Mouse (Mus musculus) midbrain, embryonic 10.5 days (tissue): ENCODE measurements around the gene Depdc5. TPM values are rescaled to one million over a fixed set of nuclear protein-coding genes. Genes with fewer than 3 reads are reported as not detected.

Source experiments
- DNase-seq: peaks from one replicate; pipeline ENCODE4 v3.0.0-alpha.2; 2017; ENCODE audit warnings: low spot score
- H3K27ac ChIP-seq: fragments of 300-500 bp; sonication (generic); replicated peaks from 2 replicates; pipeline ENCODE4 v1.5.1; 2016; ENCODE audit warnings: mild to moderate bottlenecking
- H3K27me3 ChIP-seq: fragments of 300-500 bp; sonication (generic); 2 replicates; pipeline ENCODE4 v1.6.1; 2016; ENCODE audit warnings: low read depth, mild to moderate bottlenecking; ENCODE audit not compliant: poor library complexity, severe bottlenecking
- H3K36me3 ChIP-seq: fragments of 300-500 bp; sonication (generic); 2 replicates; pipeline ENCODE4 v1.6.1; 2016; ENCODE audit warnings: mild to moderate bottlenecking, moderate library complexity
- H3K4me1 ChIP-seq: fragments of 300-500 bp; sonication (generic); 2 replicates; pipeline ENCODE4 v1.6.1; 2016
- H3K4me3 ChIP-seq: fragments of 300-500 bp; sonication (generic); 2 replicates; pipeline ENCODE4 v1.5.1; 2016; ENCODE audit warnings: mild to moderate bottlenecking, moderate library complexity
- H3K9me3 ChIP-seq: fragments of 300-500 bp; sonication (generic); replicated peaks from 2 replicates; pipeline ENCODE4 v1.6.1; 2016; ENCODE audit warnings: mild to moderate bottlenecking
- WGBS: fragments of 180-500 bp; shearing (Covaris S2); methylation state at CpG from one replicate; pipeline ENCODE4 v1.1.7; 2016; 5-methylcytosine and 5-hydroxymethylcytosine counted together
- polyA plus RNA-seq: library from polyadenylated mRNA; unstranded; fragments of >200 nt; fragmentation: Nextera tagmentation; extraction: Ambion mirVana; gene quantifications from 2 replicates; pipeline ENCODE4 v1.2.1, GENCODE M21; 2016

Depdc5 gene
- polyA plus RNA-seq, 1 experiment from 2014 or later: 30.9 TPM

GRCm38 (mm10) chr5:32922906-32923305, 59.4 kb downstream of the Depdc5 start:
- no peaks in the 10 kb centered on the region for H3K27me3 ChIP-seq
- no peak for DNase-seq
- 97% methylated on average over 4 of the region's 4 CpGs for WGBS
- H3K9me3 ChIP-seq: no peaks in the 10 kb centered on the region
- peaks cover 83% of the 10 kb centered on the region for H3K36me3 ChIP-seq
- no peak overlapping the region for H3K4me3 ChIP-seq
- H3K4me1 ChIP-seq: no peaks in the 10 kb centered on the region
- no peak overlapping the region for H3K27ac ChIP-seq

GRCm38 (mm10) chr5:32930761-32931160, 67.3 kb downstream of the Depdc5 start:
- whole genome bisulfite sequencing: 81% methylated on average over 2 of the region's 2 CpGs
- no peaks in the 10 kb centered on the region for H3K9me3 ChIP-seq
- H3K36me3 ChIP-seq: peaks cover 84% of the 10 kb centered on the region
- no peaks in the 10 kb centered on the region for H3K27me3 ChIP-seq
- no peaks in the 10 kb centered on the region for H3K4me1 ChIP-seq
- H3K27ac ChIP-seq: no peak overlapping the region
- H3K4me3 ChIP-seq: no peak overlapping the region
- no peak for DNase-seq

- H3K4me3 ChIP-seq: no peak overlapping the region
- 62% methylated on average over 2 of the region's 2 CpGs for WGBS
- no peaks in the 10 kb centered on the region for H3K27me3 ChIP-seq
- H3K9me3 ChIP-seq: no peaks in the 10 kb centered on the region
- peaks cover 83% of the 10 kb centered on the region for H3K36me3 ChIP-seq
- no peaks in the 10 kb centered on the region for H3K4me1 ChIP-seq
- H3K27ac ChIP-seq: no peak overlapping the region
- no peak for DNase-seq
Observed at GRCm38 (mm10) chr5:32934654-32935053, 71.2 kb downstream of the Depdc5 start.

- Histone ChIP-seq H3K4me1 (no peaks in the 10 kb centered on the region), H3K27me3 (no peaks in the 10 kb centered on the region), H3K36me3 (peaks cover 98% of the 10 kb centered on the region), H3K4me3 (no peak overlapping the region), H3K9me3 (no peaks in the 10 kb centered on the region), H3K27ac (no peak overlapping the region)
- no peak for DNase-seq
- 94% methylated on average over 7 of the region's 7 CpGs for WGBS
Observed at GRCm38 (mm10) chr5:32940586-32940985, 77.1 kb downstream of the Depdc5 start.

- H3K4me1 ChIP-seq: no peaks in the 10 kb centered on the region
- H3K9me3 ChIP-seq: no peaks in the 10 kb centered on the region
- no peaks in the 10 kb centered on the region for H3K27me3 ChIP-seq
- no peak overlapping the region for H3K4me3 ChIP-seq
- no peak overlapping the region for H3K27ac ChIP-seq
- 93% methylated on average over 8 of the region's 8 CpGs for WGBS
- no peak for DNase-seq
- peaks cover 98% of the 10 kb centered on the region for H3K36me3 ChIP-seq
Observed at GRCm38 (mm10) chr5:32941209-32941924, 77.9 kb downstream of the Depdc5 start.

- H3K36me3 ChIP-seq: peaks cover 89% of the 10 kb centered on the region
- 94% methylated on average over 6 of the region's 6 CpGs for WGBS
Observed at GRCm38 (mm10) chr5:32950077-32950476, 86.6 kb downstream of the Depdc5 start.

GRCm38 (mm10) chr5:32950702-32951274, 87.3 kb downstream of the Depdc5 start:
- no peaks in the 10 kb centered on the region for H3K9me3 ChIP-seq
- peaks cover 88% of the 10 kb centered on the region for H3K36me3 ChIP-seq
- no peak overlapping the region for H3K4me3 ChIP-seq
- 84% methylated on average over 3 of the region's 3 CpGs for WGBS
- H3K27me3 ChIP-seq: no peaks in the 10 kb centered on the region
- H3K4me1 ChIP-seq: no peaks in the 10 kb centered on the region
- DNase-seq: no peak
- H3K27ac ChIP-seq: no peak overlapping the region

More at GRCm38 (mm10) chr5:32950077-32950476, 86.6 kb downstream of the Depdc5 start:
- DNase-seq: no peak
- no peaks in the 10 kb centered on the region for H3K9me3 ChIP-seq
- H3K4me1 ChIP-seq: no peaks in the 10 kb centered on the region
- no peak overlapping the region for H3K27ac ChIP-seq
- H3K4me3 ChIP-seq: no peak overlapping the region
- H3K27me3 ChIP-seq: no peaks in the 10 kb centered on the region

- Histone ChIP-seq H3K4me3 (no peak overlapping the region), H3K9me3 (no peaks in the 10 kb centered on the region), H3K27me3 (no peaks in the 10 kb centered on the region), H3K36me3 (peaks cover 86% of the 10 kb centered on the region), H3K27ac (no peak overlapping the region), H3K4me1 (no peaks in the 10 kb centered on the region)
- WGBS: 94% methylated on average over 4 of the region's 4 CpGs
- DNase-seq: no peak
Observed at GRCm38 (mm10) chr5:32955716-32956115, 92.2 kb downstream of the Depdc5 start.

GRCm38 (mm10) chr5:32961616-32962015, 98.1 kb downstream of the Depdc5 start:
- H3K36me3 ChIP-seq: peaks cover 80% of the 10 kb centered on the region
- H3K9me3 ChIP-seq: no peaks in the 10 kb centered on the region
- no peak for DNase-seq

GRCm38 (mm10) chr5:32962581-32962980, 99.1 kb downstream of the Depdc5 start:
- H3K36me3 ChIP-seq: peaks cover 80% of the 10 kb centered on the region

More at GRCm38 (mm10) chr5:32961616-32962015, 98.1 kb downstream of the Depdc5 start:
- no peaks in the 10 kb centered on the region for H3K4me1 ChIP-seq
- H3K27me3 ChIP-seq: no peaks in the 10 kb centered on the region
- WGBS: 74% methylated on average over 3 of the region's 3 CpGs
- no peak overlapping the region for H3K4me3 ChIP-seq
- no peak overlapping the region for H3K27ac ChIP-seq

GRCm38 (mm10) chr5:32976541-32976940, 113.0 kb downstream of the Depdc5 start:
- no peaks in the 10 kb centered on the region for H3K4me1 ChIP-seq
- H3K36me3 ChIP-seq: peaks cover 65% of the 10 kb centered on the region
- no peaks in the 10 kb centered on the region for H3K27me3 ChIP-seq
- H3K9me3 ChIP-seq: no peaks in the 10 kb centered on the region
- no peak overlapping the region for H3K27ac ChIP-seq
- DNase-seq: no peak
- H3K4me3 ChIP-seq: no peak overlapping the region
- WGBS: 81% methylated on average over 4 of the region's 4 CpGs

More at GRCm38 (mm10) chr5:32962581-32962980, 99.1 kb downstream of the Depdc5 start:
- Histone ChIP-seq H3K9me3 (no peaks in the 10 kb centered on the region), H3K27me3 (no peaks in the 10 kb centered on the region), H3K4me3 (no peak overlapping the region), H3K27ac (no peak overlapping the region), H3K4me1 (no peaks in the 10 kb centered on the region)
- WGBS: 92% methylated on average over 1 of the region's 1 CpGs
- no peak for DNase-seq

- Histone ChIP-seq H3K36me3 (peaks cover 67% of the 10 kb centered on the region), H3K27ac (no peak overlapping the region), H3K27me3 (no peaks in the 10 kb centered on the region), H3K9me3 (no peaks in the 10 kb centered on the region), H3K4me1 (no peaks in the 10 kb centered on the region), H3K4me3 (no peak overlapping the region)
- DNase-seq: no peak
Observed at GRCm38 (mm10) chr5:32977179-32977578, 113.7 kb downstream of the Depdc5 start.

- 92% methylated on average over 1 of the region's 1 CpGs for WGBS
- no peaks in the 10 kb centered on the region for H3K4me1 ChIP-seq
Observed at GRCm38 (mm10) chr5:32985379-32985778, 121.9 kb downstream of the Depdc5 start.

More at GRCm38 (mm10) chr5:32985379-32985778, 121.9 kb downstream of the Depdc5 start:
- Histone ChIP-seq H3K27me3 (no peaks in the 10 kb centered on the region), H3K9me3 (no peaks in the 10 kb centered on the region; the same call in 1 of the 2 replicates), H3K27ac (no peak overlapping the region), H3K4me3 (no peak overlapping the region), H3K36me3 (peaks cover 76% of the 10 kb centered on the region)
- no peak for DNase-seq
